Mouse (Mus musculus): ENCODE data around the gene Gsk3a.

GRCm38 (mm10) chr7:25196107-25196506, 41.5 kb downstream of the Gsk3a start:
- TF ChIP-seq CTCF (IDR thresholded peaks at IDR 0.05; ENCODE audit: borderline replicate concordance, insufficient read depth, low read depth, low read length) (no peak), POLR2A (IDR thresholded peaks at IDR 0.05; ENCODE audit: borderline replicate concordance, insufficient read depth, low read length) (no peak)
